13 mouse cellular contexts compared by ENCODE assay signal in genomic region chr12:83000033-83000570, GRCm38 (mm10).
DNase-seq lines count a peak whose midpoint lies in the region; ATAC-seq and TF ChIP-seq lines count a peak whose summit lies in the region.
"Had no signal": no experiment of that assay in that cellular context is flagged by ENCODE, and none has a peak within 500 bp of the region (broad histone marks: within the 10 kb centered on the region; RNA-seq: fewer than 3 reads in every experiment).

No protein-coding gene starts in this region.

- TF ChIP-seq CTCF in heart, postnatal 0 days (IDR thresholded peaks at IDR 0.05; ENCODE audit: low read depth): no peak

- H3K4me2 ChIP-seq in heart, embryonic 11.5 days: no peak overlapping the region
- H3K4me2 ChIP-seq in heart, postnatal 0 days (ENCODE audit: low read depth, low read length): no peak overlapping the region
- H3K4me2 ChIP-seq: embryonic facial prominence, embryonic 12.5 days; forebrain, embryonic 13.5 days; intestine, embryonic 15.5 days; liver, embryonic 13.5 days; neural tube, embryonic 15.5 days had no signal

- TF ChIP-seq EP300 in heart, postnatal 0 days (IDR thresholded peaks at IDR 0.05; ENCODE audit: low read depth): no peak

- no peaks in the 10 kb centered on the region for H3K9me3 ChIP-seq in heart, embryonic 11.5 days (replicated peaks; ENCODE audit: control insufficient read depth, low read length)
- no peaks in the 10 kb centered on the region for H3K9me3 ChIP-seq in heart, postnatal 0 days (replicated peaks; ENCODE audit: control insufficient read depth, low read length)
- H3K9me3 ChIP-seq: embryonic facial prominence, embryonic 12.5 days; forebrain, embryonic 13.5 days; intestine, embryonic 15.5 days; liver, embryonic 13.5 days; neural tube, embryonic 15.5 days had no signal

- H3K36me3 ChIP-seq in heart, embryonic 11.5 days (ENCODE audit: control insufficient read depth, insufficient read depth, low read length): no peaks in the 10 kb centered on the region
- no peaks in the 10 kb centered on the region for H3K36me3 ChIP-seq in heart, postnatal 0 days (replicated peaks; ENCODE audit: control insufficient read depth, insufficient read depth, low read length)
- H3K36me3 ChIP-seq: embryonic facial prominence, embryonic 12.5 days; intestine, embryonic 15.5 days; liver, embryonic 13.5 days; neural tube, embryonic 15.5 days had no signal

- H3K9ac ChIP-seq in heart, embryonic 11.5 days (ENCODE audit: low read depth, low read length): no peak overlapping the region
- no peak overlapping the region for H3K9ac ChIP-seq in heart, postnatal 0 days (replicated peaks; ENCODE audit: low read depth, low read length)
- H3K9ac ChIP-seq: embryonic facial prominence, embryonic 12.5 days; forebrain, embryonic 13.5 days; intestine, embryonic 15.5 days; liver, embryonic 13.5 days; neural tube, embryonic 15.5 days had no signal

- no peak overlapping the region for H3K4me3 ChIP-seq in heart, embryonic 11.5 days (ENCODE audit: low read depth, low read length)
- H3K4me3 ChIP-seq in heart, postnatal 0 days (ENCODE audit: low read depth, low read length): no peak overlapping the region
- H3K4me3 ChIP-seq: embryonic facial prominence, embryonic 12.5 days; forebrain, embryonic 13.5 days; intestine, embryonic 15.5 days; liver, embryonic 13.5 days; neural tube, embryonic 15.5 days had no signal

- no peak overlapping the region for H3K27ac ChIP-seq in heart, embryonic 11.5 days (ENCODE audit: low read depth, low read length)
- H3K27ac ChIP-seq in heart, postnatal 0 days (ENCODE audit: low read depth): peak overlapping the region; percentile 5; the same call in 1 of the 2 replicates
- H3K27ac ChIP-seq: embryonic facial prominence, embryonic 12.5 days; forebrain, embryonic 13.5 days; intestine, embryonic 15.5 days; liver, embryonic 13.5 days; neural tube, embryonic 15.5 days had no signal

- no peak for ATAC-seq in heart, embryonic 11.5 days (replicated peaks; ENCODE audit: insufficient number of reproducible peaks, low FRiP score, low TSS enrichment)
- 0 out of 2 replicates have a peak, but pooled peaks have one; percentile 4 for ATAC-seq in heart, postnatal 0 days (ENCODE audit: insufficient read depth, low read depth)
- ATAC-seq: forebrain, embryonic 13.5 days had no signal

- no peaks in the 10 kb centered on the region for H3K27me3 ChIP-seq in heart, embryonic 11.5 days (ENCODE audit: control insufficient read depth, insufficient read depth, low read length)
- H3K27me3 ChIP-seq in heart, postnatal 0 days (ENCODE audit: control insufficient read depth, insufficient read depth, low read length): no peaks in the 10 kb centered on the region
- H3K27me3 ChIP-seq: embryonic facial prominence, embryonic 12.5 days; forebrain, embryonic 13.5 days; intestine, embryonic 15.5 days; liver, embryonic 13.5 days; neural tube, embryonic 15.5 days had no signal

- 74% methylated on average over 11 of the region's 11 CpGs for WGBS in heart, embryonic 11.5 days (ENCODE audit: insufficient replicate concordance)
- WGBS in heart, postnatal 0 days: 73% methylated on average over 11 of the region's 11 CpGs

- no peaks in the 10 kb centered on the region for H3K4me1 ChIP-seq in heart, embryonic 11.5 days (ENCODE audit: control insufficient read depth, insufficient read depth, low read length)
- H3K4me1 ChIP-seq in heart, postnatal 0 days (ENCODE audit: control insufficient read depth, insufficient read depth): no peaks in the 10 kb centered on the region; the same call in 1 of the 2 replicates
- H3K4me1 ChIP-seq: embryonic facial prominence, embryonic 12.5 days; intestine, embryonic 15.5 days; liver, embryonic 13.5 days; neural tube, embryonic 15.5 days had no signal

- peak; percentile 10 for DNase-seq in adrenal gland, adult 2 months
- DNase-seq in adrenal gland, postnatal 4 days (ENCODE audit: low spot score in 2 of 2): no peak
- peak; percentile 97 for DNase-seq in heart, adult 11 months
- DNase-seq in cerebellum, postnatal 25 days: peak; percentile 29 to 35
- no peak for DNase-seq in heart, postnatal 0 days (ENCODE audit: low spot score)
- no peak for DNase-seq in neural tube, embryonic 10.5 days (ENCODE audit: extremely low spot score, low spot score)
- DNase-seq in thymus, postnatal 14 days: no peak
- DNase-seq: liver, embryonic 13.5 days had no signal

Comparison
In these comparisons a context has a peak if more than half of its experiments do, and no peak if none do; other contexts are left out.
1. DNase-seq: peak in adrenal gland, adult 2 months (single experiment), heart, adult 11 months (single experiment) and cerebellum, postnatal 25 days (2 of 2); none in adrenal gland, postnatal 4 days (0 of 2), heart, postnatal 0 days (single experiment), neural tube, embryonic 10.5 days (single experiment) and thymus, postnatal 14 days (single experiment).